ENCODE assay signal across 18 mouse cellular contexts in genomic region chr12:50457151-50457550, GRCm38 (mm10).
"Had no signal": no experiment of that assay in that cellular context is flagged by ENCODE, and none has a peak within 500 bp of the region (broad histone marks: within the 10 kb centered on the region; RNA-seq: fewer than 3 reads in every experiment).

No protein-coding gene starts in this region.

- H3K27me3 ChIP-seq: midbrain, embryonic 13.5 days; midbrain, embryonic 15.5 days; neural tube, embryonic 13.5 days; neural tube, embryonic 15.5 days had no signal

- H3K9me3 ChIP-seq: midbrain, embryonic 10.5 days; midbrain, embryonic 13.5 days; midbrain, embryonic 15.5 days; neural tube, embryonic 13.5 days; neural tube, embryonic 15.5 days had no signal

- H3K36me3 ChIP-seq: midbrain, embryonic 10.5 days; midbrain, embryonic 13.5 days; midbrain, embryonic 15.5 days; neural tube, embryonic 13.5 days; neural tube, embryonic 15.5 days had no signal

- H3K4me2 ChIP-seq: lung, embryonic 14.5 days; midbrain, embryonic 13.5 days; midbrain, embryonic 15.5 days; neural tube, embryonic 13.5 days; neural tube, embryonic 15.5 days had no signal

- H3K4me1 ChIP-seq: midbrain, embryonic 10.5 days; midbrain, embryonic 13.5 days; midbrain, embryonic 15.5 days; neural tube, embryonic 13.5 days; neural tube, embryonic 15.5 days had no signal

- H3K27ac ChIP-seq: midbrain, embryonic 10.5 days; midbrain, embryonic 13.5 days; midbrain, embryonic 15.5 days; neural tube, embryonic 13.5 days; neural tube, embryonic 15.5 days had no signal

- ATAC-seq: midbrain, embryonic 13.5 days; midbrain, embryonic 15.5 days had no signal

- DNase-seq: lung, adult 18-20 months; lung, embryonic 14.5 days; lung, postnatal 10 days; lung, postnatal 4 days; retina, postnatal 1 day; right cerebral cortex, adult 18-20 months; right cerebral cortex, postnatal 25 days; right cerebral cortex, postnatal 4 days; spleen, adult 18-20 months; thymus, adult 18-20 months; thymus, postnatal 14 days; thymus, postnatal 36 days had no signal

- H3K9ac ChIP-seq: lung, embryonic 14.5 days; midbrain, embryonic 13.5 days; midbrain, embryonic 15.5 days; neural tube, embryonic 13.5 days; neural tube, embryonic 15.5 days had no signal

- H3K4me3 ChIP-seq: midbrain, embryonic 10.5 days; midbrain, embryonic 13.5 days; midbrain, embryonic 15.5 days; myocyte; neural tube, embryonic 13.5 days; neural tube, embryonic 15.5 days had no signal
